Mouse (Mus musculus): ENCODE measurements at regions not wholly inside any gene's neighbourhood (a gene's known extent, or its start where the extent isn't known, plus 50 kb on each side); places are given as distances from the start of the nearest gene placed in this dataset.
A peak's percentile ranks its signal among the peaks of the same experiment; 100 is the strongest.

- H3ac ChIP-seq (ENCODE audit: control insufficient read depth, insufficient read length) = no peak overlapping the region
These were observed 76.6 kb upstream of the Pik3cg start for GRCm38 (mm10) chr12:32285039-32285438.

DNA sequence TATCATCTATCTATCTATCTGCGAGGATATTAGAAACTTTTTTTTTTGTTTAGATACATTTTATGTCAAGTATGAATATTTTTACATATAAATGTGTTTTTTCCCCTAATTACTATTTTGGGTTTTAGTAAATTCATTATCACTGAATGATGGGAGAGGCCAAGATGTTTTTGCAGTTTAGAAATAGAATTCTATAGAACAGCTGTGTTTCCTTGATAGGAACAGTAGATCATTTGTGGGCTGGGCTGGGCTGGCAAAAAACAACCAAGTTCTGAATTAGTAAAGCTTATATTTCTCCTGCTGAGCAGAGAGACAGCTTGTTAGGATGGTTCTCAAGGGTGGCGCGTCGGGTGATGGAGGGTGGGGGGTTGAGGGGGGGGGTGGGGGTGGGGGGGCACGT lies 78.2 kb upstream of the Pik3cg start:
- no peak overlapping the region for H3K4me3 ChIP-seq
- no peak overlapping the region for H3ac ChIP-seq (ENCODE audit: control insufficient read depth, insufficient read length)
- TF ChIP-seq POLR2A (IDR thresholded peaks at IDR 0.05; ENCODE audit: insufficient read length, low read depth) = no peak
- no peak for TF ChIP-seq MYOD1 (IDR thresholded peaks at IDR 0.05; ENCODE audit: control insufficient read depth in 1 of 3, insufficient read length in 2 of 3, low read depth in 2 of 3)
- TF ChIP-seq POLR2AphosphoS2 (IDR thresholded peaks at IDR 0.05; ENCODE audit: insufficient read length, low read depth) = no peak
- no peak for TF ChIP-seq MAX (IDR thresholded peaks at IDR 0.05; ENCODE audit: low read depth)
- TF ChIP-seq MYOG (IDR thresholded peaks at IDR 0.05; ENCODE audit: control insufficient read depth in 1 of 3, insufficient read depth in 1 of 3, insufficient read length in 2 of 3, low read depth in 2 of 3) = no peak
- no peak for TF ChIP-seq USF1 (IDR thresholded peaks at IDR 0.05; ENCODE audit: low read depth)
- no peak for TF ChIP-seq CEBPB (IDR thresholded peaks at IDR 0.05; ENCODE audit: insufficient read depth, poor library complexity, severe bottlenecking)
- no peak for TF ChIP-seq TCF3 (IDR thresholded peaks at IDR 0.05; ENCODE audit: insufficient read length, low read depth)
- TF ChIP-seq REST (IDR thresholded peaks at IDR 0.05; ENCODE audit: insufficient read depth, insufficient read length) = no peak
- TF ChIP-seq E2F4 (IDR thresholded peaks at IDR 0.05; ENCODE audit: insufficient read depth) = no peak
- no peak for TF ChIP-seq SRF (IDR thresholded peaks at IDR 0.05; ENCODE audit: control insufficient read depth, insufficient read length, low read depth)
- H3K36me3 ChIP-seq (ENCODE audit: control insufficient read depth, insufficient read depth) = no peaks in the 10 kb centered on the region
- no peaks in the 10 kb centered on the region for H3K79me2 ChIP-seq (ENCODE audit: control insufficient read depth, insufficient read depth)
- H3K4me2 ChIP-seq (ENCODE audit: low read depth) = no peak overlapping the region
- H3K27me3 ChIP-seq (ENCODE audit: control insufficient read depth, insufficient read depth, insufficient read length) = peaks cover 5% of the 10 kb centered on the region

More at GRCm38 (mm10) chr12:32285039-32285438, 76.6 kb upstream of the Pik3cg start:
- H3K79me2 ChIP-seq (ENCODE audit: control insufficient read depth, insufficient read depth) = no peaks in the 10 kb centered on the region
- H3K4me3 ChIP-seq = no peak overlapping the region
- no peaks in the 10 kb centered on the region for H3K36me3 ChIP-seq (ENCODE audit: control insufficient read depth, insufficient read depth)
- no peak overlapping the region for H3K4me2 ChIP-seq (ENCODE audit: low read depth)
- H3K27me3 ChIP-seq (ENCODE audit: control insufficient read depth, insufficient read depth, insufficient read length) = peaks cover 5% of the 10 kb centered on the region
- TF ChIP-seq SRF (IDR thresholded peaks at IDR 0.05; ENCODE audit: control insufficient read depth, insufficient read length, low read depth) (no peak), TCF12 (IDR thresholded peaks at IDR 0.05; ENCODE audit: insufficient read depth, poor library complexity, severe bottlenecking) (no peak), POLR2AphosphoS2 (IDR thresholded peaks at IDR 0.05; ENCODE audit: insufficient read length, low read depth) (no peak), E2F4 (IDR thresholded peaks at IDR 0.05; ENCODE audit: insufficient read depth) (no peak)

- no peaks in the 10 kb centered on the region for H3K79me2 ChIP-seq (ENCODE audit: control insufficient read depth, insufficient read depth)
- H3K4me2 ChIP-seq (ENCODE audit: low read depth) = no peak overlapping the region
- H3K36me3 ChIP-seq (ENCODE audit: control insufficient read depth, insufficient read depth) = no peaks in the 10 kb centered on the region
- TF ChIP-seq TCF12 (IDR thresholded peaks at IDR 0.05; ENCODE audit: insufficient read depth, poor library complexity, severe bottlenecking) = no peak
- no peak for TF ChIP-seq REST (IDR thresholded peaks at IDR 0.05; ENCODE audit: insufficient read depth, insufficient read length)
- no peak for TF ChIP-seq MAX (IDR thresholded peaks at IDR 0.05; ENCODE audit: low read depth)
- no peak for TF ChIP-seq POLR2A (IDR thresholded peaks at IDR 0.05; ENCODE audit: insufficient read length, low read depth)
- no peak for TF ChIP-seq USF1 (IDR thresholded peaks at IDR 0.05; ENCODE audit: low read depth)
- TF ChIP-seq CEBPB (IDR thresholded peaks at IDR 0.05; ENCODE audit: insufficient read depth, poor library complexity, severe bottlenecking) = no peak
- TF ChIP-seq TCF3 (IDR thresholded peaks at IDR 0.05; ENCODE audit: insufficient read length, low read depth) = no peak
- no peak for TF ChIP-seq E2F4 (IDR thresholded peaks at IDR 0.05; ENCODE audit: insufficient read depth)
- no peak overlapping the region for H3K4me3 ChIP-seq
- H3ac ChIP-seq (ENCODE audit: control insufficient read depth, insufficient read length) = no peak overlapping the region
- no peaks in the 10 kb centered on the region for H3K27me3 ChIP-seq (ENCODE audit: control insufficient read depth, insufficient read depth, insufficient read length)
These were observed 82.7 kb upstream of the Pik3cg start for GRCm38 (mm10) chr12:32291145-32291544.

- TF ChIP-seq POLR2A (IDR thresholded peaks at IDR 0.05; ENCODE audit: insufficient read length, low read depth) = no peak
- no peak for TF ChIP-seq REST (IDR thresholded peaks at IDR 0.05; ENCODE audit: insufficient read depth, insufficient read length)
- no peak for TF ChIP-seq TCF3 (IDR thresholded peaks at IDR 0.05; ENCODE audit: insufficient read length, low read depth)
- TF ChIP-seq E2F4 (IDR thresholded peaks at IDR 0.05; ENCODE audit: insufficient read depth) = no peak
- no peak for TF ChIP-seq CEBPB (IDR thresholded peaks at IDR 0.05; ENCODE audit: insufficient read depth, poor library complexity, severe bottlenecking)
- no peak for TF ChIP-seq USF1 (IDR thresholded peaks at IDR 0.05; ENCODE audit: low read depth)
- no peak for TF ChIP-seq TCF12 (IDR thresholded peaks at IDR 0.05; ENCODE audit: insufficient read depth, poor library complexity, severe bottlenecking)
- TF ChIP-seq SRF (IDR thresholded peaks at IDR 0.05; ENCODE audit: control insufficient read depth, insufficient read length, low read depth) = no peak
- TF ChIP-seq MYOG (IDR thresholded peaks at IDR 0.05; ENCODE audit: control insufficient read depth in 1 of 3, insufficient read depth in 1 of 3, insufficient read length in 2 of 3, low read depth in 2 of 3) = no peak
- TF ChIP-seq MAX (IDR thresholded peaks at IDR 0.05; ENCODE audit: low read depth) = no peak
- TF ChIP-seq MYOD1 (IDR thresholded peaks at IDR 0.05; ENCODE audit: control insufficient read depth in 1 of 3, insufficient read length in 2 of 3, low read depth in 2 of 3) = no peak
- no peak for TF ChIP-seq POLR2AphosphoS2 (IDR thresholded peaks at IDR 0.05; ENCODE audit: insufficient read length, low read depth)
- no peaks in the 10 kb centered on the region for H3K27me3 ChIP-seq (ENCODE audit: control insufficient read depth, insufficient read depth, insufficient read length)
- no peaks in the 10 kb centered on the region for H3K79me2 ChIP-seq (ENCODE audit: control insufficient read depth, insufficient read depth)
- H3ac ChIP-seq (ENCODE audit: control insufficient read depth, insufficient read length) = no peak overlapping the region
- peak overlapping the region; percentile 6 for H3K4me3 ChIP-seq
- H3K36me3 ChIP-seq (ENCODE audit: control insufficient read depth, insufficient read depth) = no peaks in the 10 kb centered on the region
- H3K4me2 ChIP-seq (ENCODE audit: low read depth) = peak overlapping the region; percentile 72
These were observed 83.7 kb upstream of the Pik3cg start for GRCm38 (mm10) chr12:32291962-32292748.

- H3ac ChIP-seq (ENCODE audit: control insufficient read depth, insufficient read length) = no peak overlapping the region
- H3K4me2 ChIP-seq (ENCODE audit: low read depth) = peak overlapping the region; percentile 72
- H3K27me3 ChIP-seq (ENCODE audit: control insufficient read depth, insufficient read depth, insufficient read length) = no peaks in the 10 kb centered on the region
- no peaks in the 10 kb centered on the region for H3K79me2 ChIP-seq (ENCODE audit: control insufficient read depth, insufficient read depth)
- peak overlapping the region; percentile 6 for H3K4me3 ChIP-seq
- no peaks in the 10 kb centered on the region for H3K36me3 ChIP-seq (ENCODE audit: control insufficient read depth, insufficient read depth)
- TF ChIP-seq USF1 (IDR thresholded peaks at IDR 0.05; ENCODE audit: low read depth) (no peak), POLR2AphosphoS2 (IDR thresholded peaks at IDR 0.05; ENCODE audit: insufficient read length, low read depth) (no peak), POLR2A (IDR thresholded peaks at IDR 0.05; ENCODE audit: insufficient read length, low read depth) (no peak), MAX (IDR thresholded peaks at IDR 0.05; ENCODE audit: low read depth) (no peak), MYOG (IDR thresholded peaks at IDR 0.05; ENCODE audit: control insufficient read depth in 1 of 3, insufficient read depth in 1 of 3, insufficient read length in 2 of 3, low read depth in 2 of 3) (no peak), TCF3 (IDR thresholded peaks at IDR 0.05; ENCODE audit: insufficient read length, low read depth) (no peak), CEBPB (IDR thresholded peaks at IDR 0.05; ENCODE audit: insufficient read depth, poor library complexity, severe bottlenecking) (no peak), MYOD1 (IDR thresholded peaks at IDR 0.05; ENCODE audit: control insufficient read depth in 1 of 3, insufficient read length in 2 of 3, low read depth in 2 of 3) (no peak), TCF12 (IDR thresholded peaks at IDR 0.05; ENCODE audit: insufficient read depth, poor library complexity, severe bottlenecking) (no peak), E2F4 (IDR thresholded peaks at IDR 0.05; ENCODE audit: insufficient read depth) (no peak), SRF (IDR thresholded peaks at IDR 0.05; ENCODE audit: control insufficient read depth, insufficient read length, low read depth) (no peak), REST (IDR thresholded peaks at IDR 0.05; ENCODE audit: insufficient read depth, insufficient read length) (no peak)
These were observed 84.3 kb upstream of the Pik3cg start for GRCm38 (mm10) chr12:32292749-32293128.

Data from myocyte (in vitro differentiated cells).